Mouse (Mus musculus) naive thymus-derived CD4-positive, alpha-beta T cell, adult 2 months (primary cell): ENCODE measurements around the gene Fam107b.

Source experiments
- DNase-seq: peaks from one replicate; pipeline ENCODE4 v3.0.0-alpha.2; 2011; ENCODE audit warnings: low read depth

Gene Fam107b

GRCm38 (mm10) chr2:3739351-3739961 lies 169.2 kb downstream of the Fam107b start:
- DNase-seq: no peak

- no peak for DNase-seq
Observed at GRCm38 (mm10) chr2:3740256-3740655, 170.0 kb downstream of the Fam107b start.

- DNase-seq: no peak
Observed at GRCm38 (mm10) chr2:3740670-3741069, 170.4 kb downstream of the Fam107b start.

GRCm38 (mm10) chr2:3742519-3742918 lies 172.2 kb downstream of the Fam107b start:
- DNase-seq: peak; percentile 53

- no peak for DNase-seq
Observed at GRCm38 (mm10) chr2:3745041-3745440, 174.8 kb downstream of the Fam107b start.

- no peak for DNase-seq
Observed at GRCm38 (mm10) chr2:3745910-3746606, 175.8 kb downstream of the Fam107b start.

GRCm38 (mm10) chr2:3748714-3749503 lies 178.6 kb downstream of the Fam107b start:
- no peak for DNase-seq

- peak; percentile 51 for DNase-seq
Observed at GRCm38 (mm10) chr2:3749504-3750024, 179.3 kb downstream of the Fam107b start.

GRCm38 (mm10) chr2:3750126-3750525 lies 179.8 kb downstream of the Fam107b start:
- peak; percentile 50 for DNase-seq

GRCm38 (mm10) chr2:3752365-3752764 lies 182.1 kb downstream of the Fam107b start:
- no peak for DNase-seq

- peak; percentile 46 for DNase-seq
Observed at GRCm38 (mm10) chr2:3752893-3753292, 182.6 kb downstream of the Fam107b start.

- peak; percentile 75 for DNase-seq
Observed at GRCm38 (mm10) chr2:3753749-3754148, 183.5 kb downstream of the Fam107b start.

- no peak for DNase-seq
Observed at GRCm38 (mm10) chr2:3755936-3756335, 185.6 kb downstream of the Fam107b start.

GRCm38 (mm10) chr2:3758406-3758805 lies 188.1 kb downstream of the Fam107b start:
- no peak for DNase-seq

GRCm38 (mm10) chr2:3760234-3760836 lies 190.0 kb downstream of the Fam107b start:
- no peak for DNase-seq

- no peak for DNase-seq
Observed at GRCm38 (mm10) chr2:3764136-3764535, 193.8 kb downstream of the Fam107b start.

- DNase-seq: no peak
Observed at GRCm38 (mm10) chr2:3765957-3766783, 195.9 kb downstream of the Fam107b start.

- DNase-seq: peak; percentile 90
Observed at GRCm38 (mm10) chr2:3769260-3769659, 199.0 kb downstream of the Fam107b start.

GRCm38 (mm10) chr2:3769786-3770318 lies 199.6 kb downstream of the Fam107b start:
- DNase-seq: no peak

GRCm38 (mm10) chr2:3770383-3770782 lies 200.1 kb downstream of the Fam107b start:
- DNase-seq: no peak

- no peak for DNase-seq
Observed at GRCm38 (mm10) chr2:3771483-3771882, 201.2 kb downstream of the Fam107b start.
